Mouse (Mus musculus): ENCODE data around the gene Slc17a7. TPM values are rescaled to one million over a fixed set of nuclear protein-coding genes. Genes with fewer than 3 reads are reported as not detected.

The Slc17a7 gene
- total and polyA plus RNA-seq, 3 experiments, result 18.3 to 29.1 (median 24.3) TPM

GRCm38 (mm10) chr7:45211851-45212251 lies 48.1 kb downstream of the Slc17a7 start, which contains the start of gene Dkkl1:
Gene Dkkl1 (minus strand): TSS chr7:45212147.
- no peak for TF ChIP-seq EP300 (IDR thresholded peaks at IDR 0.05; ENCODE audit: insufficient read depth, low read depth, low read length)
- TF ChIP-seq POLR2A (IDR thresholded peaks at IDR 0.05; ENCODE audit: insufficient read depth, low read depth, low read length), result no peak
- no peak for TF ChIP-seq CTCF (IDR thresholded peaks at IDR 0.05)
- Histone ChIP-seq H3K27ac (no peak within 1 kb of the TSS), H3K79me2 (replicated peaks; ENCODE audit: control insufficient read depth, insufficient read depth, low read length) (no peaks in the 10 kb centered on the region), H3K9ac (ENCODE audit: low read depth, low read length) (no peak within 1 kb of the TSS), H3K4me1 (ENCODE audit: control insufficient read depth, insufficient read depth, low read length) (no peaks in the 10 kb centered on the region), H3K36me3 (ENCODE audit: control insufficient read depth, insufficient read depth, low read length) (no peaks in the 10 kb centered on the region), H3K4me3 (no peak within 1 kb of the TSS), H3K27me3 (ENCODE audit: control insufficient read depth, insufficient read depth, low read length) (no peaks in the 10 kb centered on the region; the same call in 1 of the 2 replicates)
- intact Hi-C loops (cut with DNase I), result no loop called here
- no peak for DNase-seq
- 7% methylated on average over 17 of the region's 17 CpGs for WGBS

DNA sequence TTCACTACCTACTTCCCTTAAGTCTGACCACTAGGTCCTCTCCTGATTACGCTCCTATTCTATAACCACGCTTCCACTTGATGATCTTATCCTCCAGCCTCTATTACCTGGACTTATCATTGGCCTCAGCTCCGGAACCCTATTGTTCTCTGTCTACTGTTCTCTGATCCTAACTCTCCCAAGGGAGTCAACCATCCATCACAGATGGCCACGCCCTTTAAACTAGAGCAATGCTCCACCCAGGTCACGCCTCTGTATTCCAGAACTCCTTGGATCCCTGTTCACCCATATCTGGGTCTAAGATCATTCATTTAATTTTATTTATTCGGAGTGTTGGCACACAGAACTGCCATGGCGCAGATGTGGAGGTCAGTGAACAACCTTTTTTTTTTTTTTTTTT lies 48.6 kb downstream of the Slc17a7 start:
- Histone ChIP-seq H3K4me1 (ENCODE audit: control insufficient read depth, insufficient read depth, low read length) (no peaks in the 10 kb centered on the region), H3K27me3 (ENCODE audit: control insufficient read depth, insufficient read depth, low read length) (no peaks in the 10 kb centered on the region; the same call in 1 of the 2 replicates), H3K4me3 (no peak overlapping the region), H3K27ac (no peak overlapping the region), H3K36me3 (ENCODE audit: control insufficient read depth, insufficient read depth, low read length) (no peaks in the 10 kb centered on the region), H3K9ac (ENCODE audit: low read depth, low read length) (no peak overlapping the region), H3K79me2 (replicated peaks; ENCODE audit: control insufficient read depth, insufficient read depth, low read length) (no peaks in the 10 kb centered on the region)
- intact Hi-C loops (cut with DNase I), result no loop called here
- 58% methylated on average over 7 of the region's 7 CpGs for WGBS
- TF ChIP-seq EP300 (IDR thresholded peaks at IDR 0.05; ENCODE audit: insufficient read depth, low read depth, low read length), result no peak
- TF ChIP-seq CTCF (IDR thresholded peaks at IDR 0.05), result no peak
- no peak for TF ChIP-seq POLR2A (IDR thresholded peaks at IDR 0.05; ENCODE audit: insufficient read depth, low read depth, low read length)
- no peak for DNase-seq

DNA sequence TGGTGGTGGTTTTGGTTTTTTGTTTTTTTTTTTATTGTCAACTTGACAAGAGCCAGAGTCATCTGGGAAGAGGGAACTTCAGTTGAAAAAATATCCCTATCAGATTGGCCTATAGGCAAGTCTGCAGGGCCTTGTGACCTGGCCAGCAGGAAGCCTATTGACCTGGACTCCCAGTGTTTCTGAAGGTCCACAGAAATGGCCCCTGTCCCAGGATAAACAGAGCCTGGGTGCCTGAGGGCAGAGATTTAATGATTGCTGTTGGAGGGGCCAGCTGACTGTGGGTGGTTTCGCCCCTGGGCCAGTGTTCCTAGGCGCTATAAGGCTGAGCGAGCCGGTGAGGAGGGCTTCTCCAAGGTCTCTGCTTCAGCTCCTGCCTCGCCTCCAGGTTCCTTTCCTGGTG lies 50.0 kb downstream of the Slc17a7 start:
- 89% methylated on average over 5 of the region's 5 CpGs for WGBS

GRCm38 (mm10) chr7:45215673-45216441 lies 52.1 kb downstream of the Slc17a7 start, which contains the start of gene Tead2:
Gene Tead2 (plus strand): TSS chr7:45215753.
- intact Hi-C loops (cut with DNase I), result no loop called here
- peaks cover 2% of the 10 kb centered on the region for H3K4me1 ChIP-seq (ENCODE audit: control insufficient read depth, insufficient read depth, low read length)
- peak within 1 kb of the TSS; percentile 77 for H3K9ac ChIP-seq (ENCODE audit: low read depth, low read length)
- H3K27me3 ChIP-seq (ENCODE audit: control insufficient read depth, insufficient read depth, low read length), result no peaks in the 10 kb centered on the region; the same call in 1 of the 2 replicates
- H3K36me3 ChIP-seq (ENCODE audit: control insufficient read depth, insufficient read depth, low read length), result no peaks in the 10 kb centered on the region
- WGBS, result under 1% methylated on average over 55 of the region's 55 CpGs
- H3K27ac ChIP-seq, result peak within 1 kb of the TSS; percentile 61
- no peak for TF ChIP-seq POLR2A (IDR thresholded peaks at IDR 0.05; ENCODE audit: insufficient read depth, low read depth, low read length)
- no peak for TF ChIP-seq CTCF (IDR thresholded peaks at IDR 0.05)
- no peak for TF ChIP-seq EP300 (IDR thresholded peaks at IDR 0.05; ENCODE audit: insufficient read depth, low read depth, low read length)
- no peaks in the 10 kb centered on the region for H3K79me2 ChIP-seq (replicated peaks; ENCODE audit: control insufficient read depth, insufficient read depth, low read length)
- H3K4me3 ChIP-seq, result peak within 1 kb of the TSS; percentile 55
- peak; percentile 67 to 70 for DNase-seq

More for the DNA sequence above, 50.0 kb downstream of the Slc17a7 start:
- H3K27me3 ChIP-seq (ENCODE audit: control insufficient read depth, insufficient read depth, low read length), result no peaks in the 10 kb centered on the region; the same call in 1 of the 2 replicates
- H3K79me2 ChIP-seq (replicated peaks; ENCODE audit: control insufficient read depth, insufficient read depth, low read length), result no peaks in the 10 kb centered on the region
- no peaks in the 10 kb centered on the region for H3K36me3 ChIP-seq (ENCODE audit: control insufficient read depth, insufficient read depth, low read length)
- no peak for TF ChIP-seq CTCF (IDR thresholded peaks at IDR 0.05)
- TF ChIP-seq EP300 (IDR thresholded peaks at IDR 0.05; ENCODE audit: insufficient read depth, low read depth, low read length), result no peak
- no peak for TF ChIP-seq POLR2A (IDR thresholded peaks at IDR 0.05; ENCODE audit: insufficient read depth, low read depth, low read length)
- no peak for DNase-seq
- no peak overlapping the region for H3K9ac ChIP-seq (ENCODE audit: low read depth, low read length)
- no peak overlapping the region for H3K4me3 ChIP-seq
- intact Hi-C loops (cut with DNase I), result no loop called here
- no peaks in the 10 kb centered on the region for H3K4me1 ChIP-seq (ENCODE audit: control insufficient read depth, insufficient read depth, low read length)
- no peak overlapping the region for H3K27ac ChIP-seq

DNA sequence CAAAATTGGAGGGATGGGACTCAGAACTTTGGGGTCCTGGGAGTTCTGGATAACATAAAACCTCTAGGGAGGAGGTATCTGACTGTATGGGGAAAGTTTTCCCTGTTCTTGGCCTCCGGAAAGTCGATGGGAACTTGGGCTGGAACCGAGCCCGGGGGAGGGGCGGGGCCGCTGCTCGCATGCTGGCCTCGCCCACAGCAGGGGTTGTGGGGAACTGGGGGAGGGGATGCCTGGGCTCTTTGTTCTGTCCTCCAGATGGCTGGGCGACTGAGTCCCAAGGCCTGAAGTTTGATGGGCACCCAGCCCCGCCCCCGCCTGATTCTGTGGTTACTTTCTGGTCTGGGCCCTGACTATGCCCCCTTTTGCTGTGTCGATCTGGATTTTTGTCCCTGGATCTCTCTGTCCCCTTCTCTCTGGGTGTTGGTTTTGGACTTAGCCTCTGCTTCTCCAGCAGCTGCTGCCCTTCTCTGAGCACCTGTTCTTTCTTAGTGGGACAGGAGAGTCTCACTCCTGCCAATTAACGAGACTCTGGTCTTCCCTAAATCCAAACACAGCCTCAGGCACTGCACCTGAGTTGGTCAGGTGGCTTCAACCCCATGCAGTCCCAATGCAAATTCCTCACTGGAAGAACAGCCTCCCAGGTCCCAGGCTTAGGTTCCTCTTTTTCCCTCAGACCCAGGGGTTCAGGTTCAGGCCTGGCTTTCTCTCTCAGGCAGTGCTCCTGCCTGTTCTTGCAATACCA lies 52.9 kb downstream of the Slc17a7 start:
- WGBS, result 8% methylated on average over 13 of the region's 13 CpGs
- TF ChIP-seq EP300 (IDR thresholded peaks at IDR 0.05; ENCODE audit: insufficient read depth, low read depth, low read length), result no peak
- TF ChIP-seq POLR2A (IDR thresholded peaks at IDR 0.05; ENCODE audit: insufficient read depth, low read depth, low read length), result no peak
- TF ChIP-seq CTCF (IDR thresholded peaks at IDR 0.05), result no peak
- intact Hi-C loops (cut with DNase I), result no loop called here
- H3K79me2 ChIP-seq (replicated peaks; ENCODE audit: control insufficient read depth, insufficient read depth, low read length), result no peaks in the 10 kb centered on the region
- H3K36me3 ChIP-seq (ENCODE audit: control insufficient read depth, insufficient read depth, low read length), result no peaks in the 10 kb centered on the region
- peak overlapping the region; percentile 55 for H3K4me3 ChIP-seq
- H3K9ac ChIP-seq (ENCODE audit: low read depth, low read length), result peak overlapping the region; percentile 77
- DNase-seq, result peak; percentile 72 to 76
- H3K27me3 ChIP-seq (ENCODE audit: control insufficient read depth, insufficient read depth, low read length), result no peaks in the 10 kb centered on the region; the same call in 1 of the 2 replicates
- peaks cover 2% of the 10 kb centered on the region for H3K4me1 ChIP-seq (ENCODE audit: control insufficient read depth, insufficient read depth, low read length)
- H3K27ac ChIP-seq, result peak overlapping the region; percentile 61

All from heart, adult 2 months (tissue).